Mouse (Mus musculus): ENCODE data around the gene Dync1li2. TPM values are rescaled to one million over a fixed set of nuclear protein-coding genes. Genes with fewer than 3 reads are reported as not detected.

Dync1li2 gene
- total RNA-seq (2021): 100 to 1,000 TPM; 276 to 310 TPM

DNA sequence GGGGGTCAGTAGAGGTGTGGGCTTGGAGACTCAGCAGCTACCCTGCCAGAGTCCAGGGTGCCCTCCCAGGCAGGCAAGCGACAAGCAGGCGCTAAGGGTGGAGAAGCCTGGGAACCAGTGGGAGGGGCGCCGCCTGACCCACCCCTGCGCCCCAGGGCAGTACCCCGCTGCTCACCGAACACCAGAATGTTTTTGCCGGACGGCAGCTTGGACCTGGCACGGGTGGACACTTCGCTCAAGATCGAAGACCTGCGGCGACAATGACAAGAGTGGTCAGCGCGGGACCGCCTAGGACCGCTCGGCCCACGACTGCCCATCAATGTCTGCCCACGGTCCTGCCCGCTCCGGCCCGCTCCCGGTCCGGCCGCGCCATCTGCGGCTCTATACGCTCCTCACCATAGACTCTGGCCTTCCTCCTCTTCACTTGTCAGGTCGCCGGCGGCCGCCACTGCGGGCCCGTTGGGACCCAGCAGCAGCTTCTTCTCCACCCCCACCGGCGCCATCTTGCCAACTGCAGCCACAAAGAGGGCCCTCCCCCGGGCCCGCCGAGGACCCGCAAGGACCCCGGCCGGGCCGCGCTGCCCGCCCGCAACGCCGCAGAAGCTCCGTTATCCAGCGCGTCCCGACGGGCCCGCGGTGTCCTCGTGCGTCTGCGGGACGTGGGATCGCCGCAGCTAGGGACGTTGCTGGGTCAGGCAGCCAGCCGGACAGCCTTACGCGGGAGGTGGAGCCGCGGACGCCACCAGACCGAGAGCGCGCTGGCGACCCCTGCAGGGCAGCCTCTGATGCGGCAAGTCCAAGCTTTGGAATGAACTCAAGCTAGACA, at the start of gene Dync1li2:
Gene Dync1li2 (minus strand): TSS at position 749 of the 826 bp plus-strand sequence.
- intact Hi-C loops (cut with DNase I): loop anchor here (2.0 to 10.0 kb wide), 3 partner anchors 45 to 98 kb away; partner anchors contain the start of genes Car7, Cmtm4 and Nae1
- peak; percentile 91 to 94 for DNase-seq (ENCODE audit: low spot score in 2 of 2)

DNA sequence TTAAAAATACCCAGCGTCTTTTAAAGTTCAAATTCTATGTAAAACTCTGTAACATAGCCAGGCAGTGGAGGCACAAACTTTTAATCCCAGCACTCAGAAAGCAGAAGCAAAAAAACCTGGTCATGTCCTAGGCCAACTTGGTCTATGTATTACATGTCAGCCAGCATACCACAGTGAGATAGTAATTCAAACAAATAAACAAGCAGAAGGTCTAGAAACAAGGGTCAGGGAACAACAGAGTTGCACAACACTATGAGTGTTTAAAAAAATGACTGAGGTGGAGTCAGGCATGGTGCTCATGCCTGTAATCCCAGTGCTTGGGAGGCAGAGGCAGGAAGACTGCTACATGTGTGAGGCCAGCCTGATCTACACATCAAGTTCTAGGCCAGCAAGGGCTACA, 36.2 kb upstream of the Dync1li2 start:
- no peak for DNase-seq (ENCODE audit: low spot score in 2 of 2)
- intact Hi-C loops (cut with DNase I): no loop called here

DNA sequence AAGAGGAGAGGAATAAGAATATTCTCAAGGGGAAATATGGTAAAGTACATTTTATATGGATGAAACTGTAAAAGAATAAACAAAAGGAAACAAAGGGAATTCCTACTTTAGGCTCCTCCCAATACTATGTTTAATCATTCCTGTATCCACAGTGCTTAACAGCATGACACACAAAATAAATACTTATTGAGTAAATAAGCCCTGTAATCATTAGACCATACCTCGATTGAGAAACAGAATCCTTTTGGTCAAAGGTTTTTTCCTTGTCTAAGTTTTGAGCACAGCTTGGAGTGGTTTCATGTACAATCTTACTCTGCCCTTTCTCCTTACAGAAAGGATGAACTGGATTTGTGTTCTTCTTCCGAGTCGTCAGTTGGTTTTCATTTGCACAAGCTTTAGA, 29.6 kb upstream of the Dync1li2 start:
- intact Hi-C loops (cut with DNase I): no loop called here
- no peak for DNase-seq (ENCODE audit: low spot score in 2 of 2)

DNA sequence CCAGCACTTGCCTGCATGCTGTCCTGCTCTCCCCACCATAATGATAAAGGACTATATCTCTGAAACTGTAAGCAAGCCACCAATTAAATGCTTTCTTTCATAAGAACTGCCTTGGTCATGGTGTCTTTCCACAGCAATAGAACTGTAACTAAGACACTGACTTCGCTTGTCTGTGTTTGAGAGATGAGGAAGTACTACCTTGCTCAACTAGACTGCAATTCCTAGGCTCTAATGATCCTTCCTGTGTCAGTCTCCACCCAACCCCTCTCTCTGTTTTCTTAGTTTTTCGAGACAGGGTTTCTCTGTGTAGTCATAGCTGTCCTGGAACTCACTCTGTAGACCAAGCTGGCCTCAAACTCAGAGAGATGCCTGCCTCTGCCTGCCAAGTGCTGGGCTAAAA, 24.6 kb upstream of the Dync1li2 start:
- intact Hi-C loops (cut with DNase I): no loop called here
- DNase-seq (ENCODE audit: low spot score in 2 of 2): no peak

DNA sequence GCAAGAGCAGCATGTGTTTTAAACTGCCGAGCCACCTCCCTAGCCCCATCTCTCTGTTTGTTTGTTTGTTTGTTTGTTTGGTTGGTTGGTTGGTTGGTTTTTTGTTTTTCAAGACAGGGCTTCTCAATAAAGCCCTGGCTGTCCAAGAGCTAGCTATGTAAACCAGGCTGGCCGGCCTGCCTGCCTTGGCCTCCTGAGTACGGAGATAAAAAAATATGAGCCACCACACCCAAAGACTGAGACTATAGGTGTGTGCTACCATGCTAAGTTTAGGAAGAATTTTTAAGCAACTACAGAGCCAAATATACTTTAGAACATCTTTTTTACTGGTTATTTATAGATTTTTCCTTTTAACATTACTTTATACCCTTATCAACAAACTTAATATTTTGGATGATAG, 9.3 kb upstream of the Dync1li2 start:
- intact Hi-C loops (cut with DNase I): no loop called here

DNA sequence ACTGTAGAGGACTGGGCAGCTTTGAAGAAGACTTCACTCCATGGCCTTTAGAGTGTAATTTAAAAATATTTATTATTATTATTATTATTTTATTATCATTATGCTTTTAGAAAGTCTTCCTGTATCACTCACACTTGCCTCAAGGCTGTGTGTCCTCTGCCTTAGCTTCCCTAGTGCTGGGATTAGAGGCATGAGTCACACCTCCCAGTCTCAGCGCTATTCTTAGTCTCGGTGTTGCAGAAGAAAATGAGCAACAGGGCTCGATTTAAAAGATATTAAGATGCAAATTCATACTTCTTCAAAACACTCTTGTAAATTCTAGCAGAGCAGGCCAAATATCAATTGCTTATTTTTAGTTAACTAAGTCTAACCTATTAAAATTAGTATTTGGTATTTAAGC, 5.9 kb upstream of the Dync1li2 start:
- DNase-seq (ENCODE audit: low spot score in 2 of 2): no peak
- intact Hi-C loops (cut with DNase I): loop anchor here (10.0 kb wide), 1 partner anchor 86 kb away; the partner anchor contains the start of genes Car7 and Nae1

More for the DNA sequence above, 9.3 kb upstream of the Dync1li2 start:
- DNase-seq (ENCODE audit: low spot score in 2 of 2): no peak

DNA sequence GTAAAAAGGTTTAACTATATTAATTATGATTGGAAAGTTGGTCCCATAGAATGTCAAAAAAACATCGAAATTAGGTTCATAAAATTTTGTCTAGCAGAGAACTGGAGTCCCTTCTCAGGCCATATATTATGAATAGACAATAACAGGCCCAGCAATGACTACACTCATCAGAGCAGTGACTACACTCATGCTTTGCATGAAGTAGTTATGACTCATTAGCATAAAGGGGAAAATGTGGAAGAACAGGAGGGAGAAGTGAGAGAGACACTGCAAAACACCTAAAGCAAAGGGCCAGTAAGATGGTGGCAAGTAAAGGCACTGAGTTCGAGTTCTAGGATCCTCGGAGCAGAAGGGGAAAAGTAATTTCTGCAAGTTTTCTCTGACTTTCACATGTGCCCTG, 3.2 kb upstream of the Dync1li2 start:
- DNase-seq (ENCODE audit: low spot score in 2 of 2): no peak
- intact Hi-C loops (cut with DNase I): loop anchor here (10.0 kb wide), 1 partner anchor 89 kb away; the partner anchor contains the start of genes Car7 and Nae1

DNA sequence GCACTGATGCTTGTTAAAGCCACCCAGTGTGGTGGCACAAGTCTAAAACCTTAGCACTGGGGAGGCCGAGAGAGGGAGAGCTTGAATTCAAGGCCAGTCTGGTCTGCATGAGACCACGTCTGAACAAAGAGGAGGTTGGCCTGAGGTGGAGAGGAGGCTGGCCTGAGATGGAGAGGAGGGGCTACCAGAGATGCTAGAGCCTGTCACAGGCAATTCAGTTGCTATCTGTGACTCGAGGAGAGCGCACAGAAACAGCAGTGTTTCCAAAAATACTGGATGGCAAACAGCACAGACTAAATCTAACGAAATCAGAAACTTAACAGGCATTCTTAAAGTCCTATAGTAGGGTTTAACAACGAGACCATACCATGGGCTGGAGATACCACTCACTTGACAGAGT, 2.4 kb upstream of the Dync1li2 start:
- no peak for DNase-seq (ENCODE audit: low spot score in 2 of 2)
- intact Hi-C loops (cut with DNase I): loop anchor here (10.0 kb wide), 1 partner anchor 90 kb away; the partner anchor contains the start of genes Car7 and Nae1

DNA sequence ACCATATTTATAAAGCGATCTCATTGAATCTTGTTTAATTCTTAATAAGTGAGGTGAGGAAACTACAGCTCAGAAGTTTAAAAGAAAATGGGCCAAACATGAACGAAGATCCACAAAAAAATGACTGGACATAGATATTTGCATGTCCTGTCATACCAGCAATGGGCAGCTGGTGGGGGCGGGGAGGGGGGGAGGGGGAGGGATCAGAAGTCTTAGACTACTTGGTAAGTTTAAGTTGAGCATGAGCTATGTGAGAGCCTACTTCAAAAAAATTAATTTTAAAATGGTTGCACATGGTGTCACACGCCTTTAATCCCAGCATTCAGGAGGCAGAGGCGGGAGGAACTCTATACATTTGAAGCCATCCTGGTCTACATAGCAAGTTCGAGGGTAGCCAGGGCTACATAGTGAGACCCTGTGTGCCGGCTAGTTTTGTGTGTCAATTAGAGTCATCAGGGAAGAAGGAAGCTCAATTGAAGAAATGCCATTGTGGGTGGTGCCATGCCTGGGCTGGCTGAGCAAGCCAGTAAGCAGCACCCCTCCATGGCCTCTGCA, 355 bp upstream of the Dync1li2 start:
- intact Hi-C loops (cut with DNase I): loop anchor here (2.0 to 10.0 kb wide), 3 partner anchors 46 to 98 kb away; partner anchors contain the start of genes Car7, Cmtm4 and Nae1
- DNase-seq (ENCODE audit: low spot score in 2 of 2): no peak

DNA sequence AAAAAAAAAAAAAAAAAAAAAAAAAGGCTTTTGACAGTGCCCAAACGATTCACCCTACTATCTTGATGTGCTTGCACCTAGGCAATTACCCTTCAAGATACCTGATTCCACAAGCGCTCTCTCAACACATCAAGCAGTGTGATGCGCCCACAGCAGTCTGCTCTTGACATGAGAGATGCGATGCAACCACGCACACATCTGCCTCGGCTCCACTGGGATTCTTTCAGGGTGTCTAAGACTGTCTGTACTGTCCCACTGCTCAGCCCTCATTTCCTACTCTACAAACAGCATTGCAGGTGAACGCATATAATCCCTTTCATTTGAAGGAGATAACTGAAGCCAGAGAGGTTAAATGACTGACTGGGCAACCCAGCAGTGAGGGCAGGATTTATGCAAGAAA, 1.2 kb downstream of the Dync1li2 start:
- intact Hi-C loops (cut with DNase I): loop anchor here (2.0 to 10.0 kb wide), 3 partner anchors 44 to 97 kb away; partner anchors contain the start of genes Car7, Cmtm4 and Nae1
- DNase-seq (ENCODE audit: low spot score in 2 of 2): peak in 1 of 2 experiments; percentile 46

DNA sequence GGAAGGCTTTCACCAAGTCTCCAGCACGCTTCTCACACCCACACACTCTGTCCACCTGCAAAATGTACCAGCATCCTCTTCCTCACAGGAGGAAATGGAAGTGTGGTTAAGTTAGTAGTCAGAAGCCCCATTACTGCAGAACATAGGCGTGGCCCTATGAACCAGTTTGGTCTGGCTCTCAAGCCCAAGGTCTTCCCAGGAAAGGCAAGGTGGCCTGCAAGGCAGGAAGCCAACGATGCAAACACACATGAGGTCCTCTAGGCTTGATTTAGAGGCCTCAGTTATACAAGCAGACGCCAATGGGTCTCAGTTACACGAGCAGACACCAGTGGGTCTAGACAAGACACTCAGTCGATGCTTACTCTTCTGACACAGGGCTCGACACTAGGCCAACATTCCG, 3.4 kb downstream of the Dync1li2 start:
- DNase-seq (ENCODE audit: low spot score in 2 of 2): no peak
- intact Hi-C loops (cut with DNase I): loop anchor here (10.0 kb wide), 1 partner anchor 195 kb away; the partner anchor contains the start of gene Tk2

DNA sequence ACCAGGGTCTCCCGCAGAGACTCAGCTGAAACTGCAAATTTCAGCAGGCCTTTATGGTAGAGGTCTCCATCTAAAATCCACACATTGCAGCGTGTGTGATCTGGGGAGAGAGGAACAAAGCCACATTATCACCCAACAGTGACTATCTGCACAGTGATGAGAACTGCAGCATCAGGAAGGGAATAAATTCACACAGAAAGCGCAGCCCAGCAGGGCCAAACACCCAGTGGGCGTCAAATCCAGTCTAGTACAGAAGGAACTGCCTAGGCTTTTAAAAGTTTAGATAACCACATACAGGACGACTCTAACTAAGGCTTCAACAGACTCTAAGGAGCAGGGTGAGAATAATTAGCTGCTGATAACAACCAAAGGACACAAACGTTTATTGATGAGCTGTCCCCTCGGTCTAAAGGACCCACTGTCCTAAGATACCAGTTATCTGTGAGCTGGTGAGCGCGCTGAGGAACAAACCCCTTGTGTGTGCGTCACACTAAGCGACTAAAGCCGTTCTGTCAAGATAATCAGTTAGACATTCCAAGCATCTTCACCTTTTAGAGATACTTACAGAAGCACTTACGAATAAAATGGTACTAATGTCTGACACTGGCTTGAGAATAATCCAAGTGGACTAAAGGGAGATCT, 5.2 kb downstream of the Dync1li2 start:
- DNase-seq (ENCODE audit: low spot score in 2 of 2): no peak
- intact Hi-C loops (cut with DNase I): loop anchor here (10.0 kb wide), 1 partner anchor 193 kb away; the partner anchor contains the start of gene Tk2

DNA sequence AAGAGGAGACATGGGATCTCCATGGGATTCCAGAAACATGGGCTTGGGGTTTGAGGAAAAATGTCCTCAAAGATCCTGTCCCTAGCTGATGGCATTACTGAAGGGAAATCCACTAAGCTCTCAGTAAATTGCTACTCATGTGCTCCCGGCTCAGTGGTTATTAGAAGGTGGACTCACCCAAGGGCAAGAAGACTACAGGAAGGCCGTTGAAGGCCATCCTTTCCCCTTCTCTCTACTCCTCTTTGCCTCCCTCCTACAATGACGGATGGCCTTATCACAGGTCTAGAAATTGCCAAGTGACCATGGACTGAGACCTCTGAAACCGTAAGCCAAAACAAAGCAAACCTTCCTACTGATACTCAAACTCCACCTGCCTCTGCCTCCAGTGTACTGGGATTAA, 6.3 kb downstream of the Dync1li2 start:
- intact Hi-C loops (cut with DNase I): loop anchor here (10.0 kb wide), 1 partner anchor 192 kb away; the partner anchor contains the start of gene Tk2
- DNase-seq (ENCODE audit: low spot score in 2 of 2): no peak

DNA sequence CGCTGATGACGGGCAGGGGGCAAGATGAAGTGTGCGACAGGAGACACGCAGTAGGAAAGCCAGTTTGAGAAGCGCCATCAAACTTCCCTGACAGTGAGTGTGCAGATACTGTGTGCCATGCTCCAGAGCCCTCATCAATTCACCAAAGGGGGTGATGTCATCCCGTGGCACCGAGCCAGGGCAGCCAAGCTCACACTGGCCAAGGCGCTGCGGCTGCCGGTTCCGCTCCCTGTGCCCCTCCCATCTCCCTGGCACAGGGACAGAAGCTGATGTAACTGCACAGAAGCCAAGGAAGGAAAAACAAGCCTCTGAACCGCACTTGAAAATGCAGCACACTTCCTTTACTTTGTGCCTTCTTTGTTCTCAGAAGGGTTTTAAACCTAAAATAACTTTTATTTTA, 6.8 kb downstream of the Dync1li2 start:
- DNase-seq (ENCODE audit: low spot score in 2 of 2): peak; percentile 94 to 95
- intact Hi-C loops (cut with DNase I): loop anchor here (10.0 kb wide), 1 partner anchor 191 kb away; the partner anchor contains the start of gene Tk2

DNA sequence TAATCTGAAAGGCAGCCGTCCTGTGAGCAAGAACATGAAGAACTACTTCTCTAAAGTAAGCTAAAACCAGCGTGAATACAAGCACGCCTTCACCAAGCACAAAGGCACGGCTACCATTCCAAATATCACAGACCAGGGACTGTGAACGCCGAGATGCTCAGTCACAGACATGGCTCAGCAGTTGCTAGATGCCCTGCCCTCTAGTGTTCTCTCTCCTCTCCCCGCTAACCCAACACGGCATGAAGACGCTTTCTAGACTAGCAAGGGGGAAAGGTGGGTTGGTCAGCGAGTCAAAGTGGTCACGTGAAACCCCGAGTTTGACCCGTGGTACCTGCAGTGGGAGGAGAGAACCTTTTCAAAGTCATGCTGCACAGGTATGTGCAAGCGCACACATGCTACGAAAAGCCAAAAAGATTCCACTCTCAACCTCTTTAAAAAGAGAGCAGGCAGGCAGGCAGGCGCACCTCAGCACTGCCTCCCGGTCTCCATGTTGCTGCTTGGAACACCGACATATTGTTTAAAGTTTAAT, 8.0 kb downstream of the Dync1li2 start:
- intact Hi-C loops (cut with DNase I): loop anchor here (2.0 to 10.0 kb wide), 2 partner anchors 92 to 190 kb away; partner anchors contain the start of gene Tk2
- DNase-seq (ENCODE audit: low spot score in 2 of 2): no peak

DNA sequence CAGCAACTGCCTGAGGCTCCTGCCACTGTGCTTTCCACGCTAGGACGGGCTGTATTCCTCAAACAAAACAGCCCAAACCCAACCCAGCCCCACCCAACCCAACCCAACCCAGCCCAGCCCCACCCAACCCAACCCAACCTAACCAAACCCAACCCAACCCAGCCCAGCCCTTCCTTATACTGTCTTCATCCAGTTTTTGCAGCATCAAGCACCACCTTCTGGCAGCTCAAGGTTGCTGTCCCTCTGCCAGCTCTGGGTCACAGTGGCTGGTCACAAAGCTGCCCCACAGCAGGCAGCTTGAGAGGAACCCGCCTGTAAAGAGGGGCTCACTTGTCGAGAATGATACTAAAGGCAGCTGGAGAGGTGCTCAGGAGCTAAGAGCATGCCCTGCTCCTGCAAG, 8.6 kb downstream of the Dync1li2 start:
- no peak for DNase-seq (ENCODE audit: low spot score in 2 of 2)
- intact Hi-C loops (cut with DNase I): loop anchor here (2.0 to 10.0 kb wide), 2 partner anchors 91 to 189 kb away; partner anchors contain the start of gene Tk2

DNA sequence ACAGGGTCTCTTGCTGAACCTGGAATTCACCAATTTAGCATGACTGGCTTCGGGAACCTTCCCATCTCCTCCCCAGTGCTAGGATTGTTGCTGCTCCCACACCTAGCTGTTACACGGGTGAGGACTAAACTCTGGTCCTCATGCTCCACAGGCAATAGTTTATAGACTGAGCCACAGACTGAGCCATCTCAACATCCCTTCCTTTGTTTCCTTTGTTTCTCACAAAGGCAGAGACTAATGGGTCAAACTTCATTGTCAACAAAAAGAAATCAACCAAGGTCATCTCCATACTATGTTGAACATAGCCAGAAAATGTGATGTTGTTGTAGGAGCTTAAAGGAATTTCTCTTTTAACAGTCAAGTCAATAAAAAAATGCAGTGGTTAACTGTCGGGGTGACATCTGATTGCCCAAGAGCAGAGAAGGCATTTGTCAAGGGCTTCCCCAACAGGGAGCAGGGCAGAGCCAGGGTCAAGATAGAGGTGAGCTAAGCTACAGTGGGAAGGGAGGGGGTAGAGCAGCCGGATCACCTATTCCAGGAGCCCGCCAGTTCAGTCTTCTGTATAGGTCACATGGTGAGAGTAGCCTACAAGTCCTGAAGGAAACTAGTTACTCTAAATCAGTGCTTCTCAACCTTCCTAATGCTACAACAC, 9.5 kb downstream of the Dync1li2 start:
- intact Hi-C loops (cut with DNase I): loop anchor here (10.0 kb wide), 1 partner anchor 189 kb away; the partner anchor contains the start of gene Tk2

DNA sequence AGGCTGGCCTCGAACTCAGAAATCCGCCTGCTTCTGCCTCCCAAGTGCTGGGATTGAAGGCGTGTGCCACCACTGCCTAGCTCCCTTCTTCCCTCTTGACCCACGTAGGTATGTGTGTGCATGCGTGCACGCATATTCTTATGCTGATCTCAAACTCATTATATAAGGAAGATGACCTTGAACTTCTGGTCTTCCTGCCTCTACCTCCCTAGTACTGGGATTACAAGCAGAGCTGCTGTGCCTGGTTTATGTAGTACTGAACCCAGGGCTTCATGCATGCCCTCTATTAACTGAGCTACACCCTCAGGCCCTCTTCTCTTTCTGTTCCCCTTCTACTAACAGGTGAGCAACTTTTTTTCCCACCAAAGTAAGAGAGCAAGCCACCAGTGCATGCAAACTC, 10.2 kb downstream of the Dync1li2 start:
- intact Hi-C loops (cut with DNase I): loop anchor here (10.0 kb wide), 1 partner anchor 188 kb away; the partner anchor contains the start of gene Tk2

More for the DNA sequence above, 9.5 kb downstream of the Dync1li2 start:
- DNase-seq (ENCODE audit: low spot score in 2 of 2): no peak

DNA sequence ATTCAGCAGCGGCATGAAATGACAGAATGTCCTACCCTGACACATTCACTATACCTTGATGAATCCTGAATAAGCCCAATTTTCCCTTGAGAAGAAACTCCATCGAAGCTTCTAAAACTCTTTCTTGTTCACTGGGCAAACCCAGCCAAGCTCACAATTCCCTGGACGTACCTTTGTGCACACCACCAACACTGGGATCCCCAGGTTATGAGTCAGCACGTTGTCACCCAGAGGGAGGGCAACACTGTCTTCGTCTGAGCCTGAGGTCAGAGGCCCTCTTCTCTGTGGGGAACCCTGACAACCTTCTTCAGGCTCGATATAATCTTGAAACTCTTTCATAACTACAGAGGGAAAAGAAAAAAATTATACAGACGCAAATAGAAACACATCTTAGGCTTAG, 12.6 kb downstream of the Dync1li2 start:
- DNase-seq (ENCODE audit: low spot score in 2 of 2): no peak
- intact Hi-C loops (cut with DNase I): loop anchor here (10.0 kb wide), 1 partner anchor 185 kb away; the partner anchor contains the start of gene Tk2

More for the DNA sequence above, 10.2 kb downstream of the Dync1li2 start:
- DNase-seq (ENCODE audit: low spot score in 2 of 2): no peak
